Mouse (Mus musculus): ENCODE results near the gene Ppt2. TPM values are rescaled to one million over a fixed set of nuclear protein-coding genes. Genes with fewer than 3 reads are reported as not detected.

Ppt2 gene
- polyA plus RNA-seq, 1 experiment from 2014 or later: 20.3 TPM

GRCm38 (mm10) chr17:34615871-34616270 is 12.4 kb downstream of the Ppt2 start, which contains the start of gene Egfl8:
TSS of gene Egfl8 (minus strand) at chr17:34615971.
- peaks cover 67% of the 10 kb centered on the region for H3K36me3 ChIP-seq (replicated peaks)
- H3K9me3 ChIP-seq: no peaks in the 10 kb centered on the region

GRCm38 (mm10) chr17:34613830-34614229 is 14.5 kb downstream of the Ppt2 start:
- Histone ChIP-seq H3K27me3 (no peaks in the 10 kb centered on the region), H3K4me3 (replicated peaks) (no peak overlapping the region), H3K9ac (no peak overlapping the region), H3K27ac (no peak overlapping the region), H3K4me2 (no peak overlapping the region), H3K36me3 (replicated peaks) (peaks cover 72% of the 10 kb centered on the region), H3K4me1 (no peaks in the 10 kb centered on the region; the same call in 1 of the 2 replicates), H3K9me3 (no peaks in the 10 kb centered on the region)
- no peak for ATAC-seq (ENCODE audit: low FRiP score)
- 94% methylated on average over 10 of the region's 10 CpGs for WGBS

More at GRCm38 (mm10) chr17:34615871-34616270, 12.4 kb downstream of the Ppt2 start, which contains the start of gene Egfl8:
- H3K27me3 ChIP-seq: no peaks in the 10 kb centered on the region
- H3K27ac ChIP-seq: 0 out of 2 replicates have a peak within 1 kb of the TSS, but pooled peaks have one; percentile 19
- 68% methylated on average over 6 of the region's 6 CpGs for WGBS
- ATAC-seq (ENCODE audit: low FRiP score): no peak
- peak within 1 kb of the TSS; percentile 4; the same call in 1 of the 2 replicates for H3K9ac ChIP-seq
- no peaks in the 10 kb centered on the region for H3K4me1 ChIP-seq
- no peak within 1 kb of the TSS for H3K4me3 ChIP-seq (replicated peaks)
- no peak within 1 kb of the TSS for H3K4me2 ChIP-seq

- H3K27me3 ChIP-seq: no peaks in the 10 kb centered on the region
- no peak overlapping the region for H3K9ac ChIP-seq
- no peak overlapping the region for H3K27ac ChIP-seq
- no peaks in the 10 kb centered on the region; the same call in 1 of the 2 replicates for H3K4me1 ChIP-seq
- H3K4me3 ChIP-seq (replicated peaks): no peak overlapping the region
- WGBS: 89% methylated on average over 11 of the region's 11 CpGs
- no peak for ATAC-seq (ENCODE audit: low FRiP score)
- H3K36me3 ChIP-seq (replicated peaks): peaks cover 72% of the 10 kb centered on the region
- H3K9me3 ChIP-seq: no peaks in the 10 kb centered on the region
- H3K4me2 ChIP-seq: no peak overlapping the region
Observed at GRCm38 (mm10) chr17:34613054-34613645, 15.2 kb downstream of the Ppt2 start.

GRCm38 (mm10) chr17:34611050-34611449 is 17.3 kb downstream of the Ppt2 start:
- Histone ChIP-seq H3K27ac (no peak overlapping the region), H3K27me3 (no peaks in the 10 kb centered on the region), H3K4me3 (replicated peaks) (no peak overlapping the region), H3K4me2 (no peak overlapping the region), H3K4me1 (peaks cover 17% of the 10 kb centered on the region), H3K36me3 (replicated peaks) (peaks cover 55% of the 10 kb centered on the region), H3K9me3 (no peaks in the 10 kb centered on the region), H3K9ac (no peak overlapping the region)
- ATAC-seq (ENCODE audit: low FRiP score): no peak
- 93% methylated on average over 8 of the region's 8 CpGs for WGBS

GRCm38 (mm10) chr17:34607997-34608396 is 20.3 kb downstream of the Ppt2 start:
- no peak overlapping the region for H3K4me3 ChIP-seq (replicated peaks)
- H3K9ac ChIP-seq: no peak overlapping the region
- no peaks in the 10 kb centered on the region for H3K27me3 ChIP-seq
- no peak for ATAC-seq (ENCODE audit: low FRiP score)
- 85% methylated on average over 7 of the region's 7 CpGs for WGBS
- no peak overlapping the region for H3K27ac ChIP-seq
- no peaks in the 10 kb centered on the region for H3K9me3 ChIP-seq
- H3K4me1 ChIP-seq: peaks cover 29% of the 10 kb centered on the region
- no peak overlapping the region for H3K4me2 ChIP-seq
- H3K36me3 ChIP-seq (replicated peaks): peaks cover 28% of the 10 kb centered on the region

GRCm38 (mm10) chr17:34606186-34607039 is 21.9 kb downstream of the Ppt2 start:
- H3K27ac ChIP-seq: peak overlapping the region; percentile 92
- no peaks in the 10 kb centered on the region for H3K9me3 ChIP-seq
- peak overlapping the region; percentile 99 for H3K9ac ChIP-seq
- H3K4me2 ChIP-seq: peak overlapping the region; percentile 96
- 18% methylated on average over 31 of the region's 32 CpGs for WGBS
- H3K36me3 ChIP-seq (replicated peaks): peaks cover 20% of the 10 kb centered on the region
- peak overlapping the region; percentile 97 for H3K4me3 ChIP-seq (replicated peaks)
- no peaks in the 10 kb centered on the region for H3K27me3 ChIP-seq
- H3K4me1 ChIP-seq: peaks cover 42% of the 10 kb centered on the region
- no peak for ATAC-seq (ENCODE audit: low FRiP score)

GRCm38 (mm10) chr17:34605609-34606008 is 22.7 kb downstream of the Ppt2 start:
- peaks cover 42% of the 10 kb centered on the region for H3K4me1 ChIP-seq
- H3K36me3 ChIP-seq (replicated peaks): peaks cover 18% of the 10 kb centered on the region
- peak overlapping the region; percentile 97 for H3K4me3 ChIP-seq (replicated peaks)
- peak overlapping the region; percentile 92 for H3K27ac ChIP-seq
- under 1% methylated on average over 26 of the region's 30 CpGs for WGBS
- H3K9ac ChIP-seq: peak overlapping the region; percentile 99
- ATAC-seq (ENCODE audit: low FRiP score): peak; percentile 67
- no peaks in the 10 kb centered on the region for H3K9me3 ChIP-seq
- H3K27me3 ChIP-seq: no peaks in the 10 kb centered on the region
- peak overlapping the region; percentile 96 for H3K4me2 ChIP-seq

- H3K27ac ChIP-seq: peak overlapping the region; percentile 92
- no peaks in the 10 kb centered on the region for H3K9me3 ChIP-seq
- WGBS: 16% methylated on average over 24 of the region's 24 CpGs
- peak overlapping the region; percentile 99 for H3K9ac ChIP-seq
- peaks cover 42% of the 10 kb centered on the region for H3K4me1 ChIP-seq
- H3K27me3 ChIP-seq: no peaks in the 10 kb centered on the region
- ATAC-seq (ENCODE audit: low FRiP score): no peak
- H3K4me3 ChIP-seq (replicated peaks): peak overlapping the region; percentile 97
- H3K4me2 ChIP-seq: peak overlapping the region; percentile 96
- H3K36me3 ChIP-seq (replicated peaks): peaks cover 22% of the 10 kb centered on the region
Observed at GRCm38 (mm10) chr17:34604511-34605237, 23.6 kb downstream of the Ppt2 start.

GRCm38 (mm10) chr17:34604061-34604508 is 24.2 kb downstream of the Ppt2 start, which contains the start of gene Agpat1:
TSS of gene Agpat1 (plus strand) at chr17:34604262.
- no peaks in the 10 kb centered on the region for H3K9me3 ChIP-seq
- peak within 1 kb of the TSS; percentile 96 for H3K4me2 ChIP-seq
- peak within 1 kb of the TSS; percentile 92 for H3K27ac ChIP-seq
- H3K4me3 ChIP-seq (replicated peaks): peak within 1 kb of the TSS; percentile 97
- no peaks in the 10 kb centered on the region for H3K27me3 ChIP-seq
- WGBS: 0% methylated on average over 35 of the region's 35 CpGs
- peak; percentile 85 for ATAC-seq (ENCODE audit: low FRiP score)
- H3K9ac ChIP-seq: peak within 1 kb of the TSS; percentile 99
- H3K4me1 ChIP-seq: peaks cover 42% of the 10 kb centered on the region
- H3K36me3 ChIP-seq (replicated peaks): peaks cover 22% of the 10 kb centered on the region

- H3K27ac ChIP-seq: peak within 1 kb of the TSS; percentile 92
- WGBS: under 1% methylated on average over 30 of the region's 30 CpGs
- H3K4me1 ChIP-seq: peaks cover 42% of the 10 kb centered on the region
- H3K4me2 ChIP-seq: peak within 1 kb of the TSS; percentile 96
- H3K4me3 ChIP-seq (replicated peaks): peak within 1 kb of the TSS; percentile 97
- H3K9ac ChIP-seq: peak within 1 kb of the TSS; percentile 99
- H3K36me3 ChIP-seq (replicated peaks): peaks cover 22% of the 10 kb centered on the region
- no peaks in the 10 kb centered on the region for H3K27me3 ChIP-seq
- peak; percentile 94 for ATAC-seq (ENCODE audit: low FRiP score)
- no peaks in the 10 kb centered on the region for H3K9me3 ChIP-seq
Observed at GRCm38 (mm10) chr17:34603375-34604060, 24.8 kb downstream of the Ppt2 start, which contains the start of gene Rnf5. TSS of gene Rnf5 (minus strand) at chr17:34603690.

GRCm38 (mm10) chr17:34601796-34602195 is 26.5 kb downstream of the Ppt2 start:
- no peak overlapping the region for H3K27ac ChIP-seq

More at GRCm38 (mm10) chr17:34601796-34602195, 26.5 kb downstream of the Ppt2 start:
- H3K9me3 ChIP-seq: no peaks in the 10 kb centered on the region
- H3K4me1 ChIP-seq: peaks cover 43% of the 10 kb centered on the region
- 91% methylated on average over 12 of the region's 12 CpGs for WGBS
- H3K4me2 ChIP-seq: peak overlapping the region; percentile 73; the same call in 1 of the 2 replicates
- H3K36me3 ChIP-seq (replicated peaks): peaks cover 23% of the 10 kb centered on the region
- no peaks in the 10 kb centered on the region for H3K27me3 ChIP-seq
- no peak for ATAC-seq (ENCODE audit: low FRiP score)
- no peak overlapping the region for H3K4me3 ChIP-seq (replicated peaks)
- H3K9ac ChIP-seq: no peak overlapping the region; the same call in 1 of the 2 replicates

Data from forebrain, embryonic 12.5 days (tissue).